Comparison of ENCODE assay signal across 9 mouse cellular contexts in genomic region chr16:33891099-33891498, GRCm38 (mm10).
DNase-seq lines count a peak whose midpoint lies in the region; ATAC-seq and TF ChIP-seq lines count a peak whose summit lies in the region.
"Had no signal": no experiment of that assay in that cellular context is flagged by ENCODE, and none has a peak within 500 bp of the region (broad histone marks: within the 10 kb centered on the region; RNA-seq: fewer than 3 reads in every experiment).

No protein-coding gene starts in this region.

- H3K9ac ChIP-seq in liver, adult 2 months (ENCODE audit: low read depth, low read length): no peak overlapping the region
- H3K9ac ChIP-seq in liver, embryonic 11.5 days (ENCODE audit: low read depth, low read length): no peak overlapping the region
- no peak overlapping the region for H3K9ac ChIP-seq in neural tube, embryonic 13.5 days
- no peak overlapping the region for H3K9ac ChIP-seq in midbrain, embryonic 14.5 days (replicated peaks; ENCODE audit: low read length)
- no peak overlapping the region for H3K9ac ChIP-seq in forebrain, embryonic 11.5 days (ENCODE audit: low read length)

- TF ChIP-seq POLR2A in liver, adult 2 months (IDR thresholded peaks at IDR 0.05; ENCODE audit: extremely low read depth, insufficient read depth, low read length): no peak
- TF ChIP-seq POLR2A in bone marrow macrophage, adult 2 months (IDR thresholded peaks at IDR 0.05; ENCODE audit: borderline replicate concordance, low read depth, low read length): no peak
- TF ChIP-seq POLR2A in kidney, adult 2 months (IDR thresholded peaks at IDR 0.05; ENCODE audit: low read depth, low read length): no peak

- peaks cover 41% of the 10 kb centered on the region for H3K4me1 ChIP-seq in liver, adult 2 months (ENCODE audit: control insufficient read depth, insufficient read depth, low read length)
- peaks cover 21% of the 10 kb centered on the region for H3K4me1 ChIP-seq in liver, embryonic 11.5 days (replicated peaks; ENCODE audit: control insufficient read depth, insufficient read depth, low read length)
- peaks cover 55% of the 10 kb centered on the region for H3K4me1 ChIP-seq in bone marrow macrophage, adult 2 months (ENCODE audit: control insufficient read depth, insufficient read depth, low read length)
- H3K4me1 ChIP-seq in kidney, adult 2 months (ENCODE audit: control insufficient read depth, insufficient read depth, low read length): peaks cover 46% of the 10 kb centered on the region
- peaks cover 29% of the 10 kb centered on the region for H3K4me1 ChIP-seq in neural tube, embryonic 13.5 days (replicated peaks)
- no peaks in the 10 kb centered on the region for H3K4me1 ChIP-seq in midbrain, embryonic 14.5 days (ENCODE audit: control insufficient read depth, insufficient read depth, low read length)
- peaks cover 4% of the 10 kb centered on the region; the same call in 1 of the 2 replicates for H3K4me1 ChIP-seq in forebrain, embryonic 11.5 days (replicated peaks; ENCODE audit: control insufficient read depth, insufficient read depth, low read length)

- peak; percentile 82 for DNase-seq in liver, adult 2 months (ENCODE audit: extremely low read depth, low read depth, low spot score)
- DNase-seq in liver, embryonic 11.5 days (ENCODE audit: low spot score): no peak
- DNase-seq in kidney, adult 2 months: peak; percentile 64
- DNase-seq in midbrain, embryonic 14.5 days: no peak
- DNase-seq in forebrain, embryonic 11.5 days (ENCODE audit: low spot score): no peak

- WGBS in liver, adult 2 months: 18% methylated on average over 8 of the region's 8 CpGs
- WGBS in liver, embryonic 11.5 days: 75% methylated on average over 8 of the region's 8 CpGs
- 30% methylated on average over 8 of the region's 8 CpGs for WGBS in kidney, adult 2 months
- WGBS in neural tube, embryonic 13.5 days: 75% methylated on average over 8 of the region's 8 CpGs
- WGBS in midbrain, embryonic 14.5 days: 64% methylated on average over 8 of the region's 8 CpGs
- WGBS in forebrain, embryonic 11.5 days: 76% methylated on average over 8 of the region's 8 CpGs

- H3K9me3 ChIP-seq in liver, embryonic 11.5 days (ENCODE audit: control insufficient read depth, low read length): no peaks in the 10 kb centered on the region
- no peaks in the 10 kb centered on the region for H3K9me3 ChIP-seq in neural tube, embryonic 13.5 days
- no peaks in the 10 kb centered on the region for H3K9me3 ChIP-seq in midbrain, embryonic 14.5 days (ENCODE audit: control insufficient read depth, low read length)
- no peaks in the 10 kb centered on the region for H3K9me3 ChIP-seq in forebrain, embryonic 11.5 days (ENCODE audit: control insufficient read depth, low read length)

- TF ChIP-seq CTCF in liver, adult 2 months (IDR thresholded peaks at IDR 0.05; ENCODE audit: low read depth, low read length): no peak
- no peak for TF ChIP-seq CTCF in bone marrow macrophage, adult 2 months (IDR thresholded peaks at IDR 0.05; ENCODE audit: low read depth, low read length)
- TF ChIP-seq CTCF in kidney, adult 2 months (conservative IDR thresholded peaks at IDR 0.05; ENCODE audit: insufficient read depth, insufficient read length, low read depth, low read length): no peak

- no peaks in the 10 kb centered on the region for H3K36me3 ChIP-seq in liver, adult 2 months (ENCODE audit: control insufficient read depth, insufficient read depth, low read length)
- H3K36me3 ChIP-seq in liver, embryonic 11.5 days (ENCODE audit: control insufficient read depth, insufficient read depth, low read length): no peaks in the 10 kb centered on the region
- H3K36me3 ChIP-seq in kidney, adult 2 months (ENCODE audit: control insufficient read depth, insufficient read depth, low read length): no peaks in the 10 kb centered on the region
- no peaks in the 10 kb centered on the region for H3K36me3 ChIP-seq in neural tube, embryonic 13.5 days
- no peaks in the 10 kb centered on the region for H3K36me3 ChIP-seq in midbrain, embryonic 14.5 days (ENCODE audit: control insufficient read depth, insufficient read depth, low read length)
- H3K36me3 ChIP-seq in forebrain, embryonic 11.5 days (ENCODE audit: control insufficient read depth, insufficient read depth, low read length): no peaks in the 10 kb centered on the region

- H3K4me2 ChIP-seq in liver, embryonic 11.5 days: no peak overlapping the region
- H3K4me2 ChIP-seq in neural tube, embryonic 13.5 days: no peak overlapping the region
- no peak overlapping the region for H3K4me2 ChIP-seq in midbrain, embryonic 14.5 days (ENCODE audit: low read length)
- no peak overlapping the region for H3K4me2 ChIP-seq in forebrain, embryonic 11.5 days (ENCODE audit: low read depth, low read length, severe bottlenecking)

- H3K27ac ChIP-seq in liver, adult 2 months (replicated peaks; ENCODE audit: insufficient read depth, low read depth, low read length): peak overlapping the region; percentile 13
- no peak overlapping the region for H3K27ac ChIP-seq in liver, embryonic 11.5 days (ENCODE audit: low read depth, low read length)
- H3K27ac ChIP-seq in bone marrow macrophage, adult 2 months (ENCODE audit: insufficient read depth, low read depth, low read length): peak overlapping the region; percentile 63
- peak overlapping the region; percentile 99 for H3K27ac ChIP-seq in kidney, adult 2 months (ENCODE audit: insufficient read depth, low read depth, low read length)
- no peak overlapping the region for H3K27ac ChIP-seq in neural tube, embryonic 13.5 days (replicated peaks)
- H3K27ac ChIP-seq in midbrain, embryonic 14.5 days (replicated peaks; ENCODE audit: low read depth, low read length): no peak overlapping the region
- H3K27ac ChIP-seq in forebrain, embryonic 11.5 days (ENCODE audit: low read depth, low read length): no peak overlapping the region

- no peak for ATAC-seq in liver, embryonic 11.5 days (replicated peaks; ENCODE audit: low FRiP score)
- peak; percentile 20; the same call in 1 of the 2 replicates for ATAC-seq in neural tube, embryonic 13.5 days (ENCODE audit: low read depth)
- ATAC-seq in CD4-positive, CD25-positive, alpha-beta regulatory T cell, adult 4 months: no peak
- no peak for ATAC-seq in midbrain, embryonic 14.5 days (ENCODE audit: low FRiP score, low TSS enrichment)
- no peak for ATAC-seq in forebrain, embryonic 11.5 days (replicated peaks; ENCODE audit: low FRiP score)

- H3K27me3 ChIP-seq in liver, adult 2 months (ENCODE audit: control insufficient read depth, insufficient read depth, low read length): no peaks in the 10 kb centered on the region
- no peaks in the 10 kb centered on the region for H3K27me3 ChIP-seq in liver, embryonic 11.5 days (replicated peaks; ENCODE audit: control insufficient read depth, insufficient read depth, low read length)
- no peaks in the 10 kb centered on the region for H3K27me3 ChIP-seq in kidney, adult 2 months (replicated peaks; ENCODE audit: control insufficient read depth, insufficient read depth, low read length)
- no peaks in the 10 kb centered on the region for H3K27me3 ChIP-seq in neural tube, embryonic 13.5 days
- H3K27me3 ChIP-seq in midbrain, embryonic 14.5 days (ENCODE audit: control insufficient read depth, insufficient read depth, low read length): no peaks in the 10 kb centered on the region
- H3K27me3 ChIP-seq in forebrain, embryonic 11.5 days (ENCODE audit: control insufficient read depth, insufficient read depth, low read length): no peaks in the 10 kb centered on the region

- H3K79me2 ChIP-seq in liver, adult 2 months (ENCODE audit: control insufficient read depth, insufficient read depth, low read length): peaks cover 6% of the 10 kb centered on the region; the same call in 1 of the 2 replicates

- H3K4me3 ChIP-seq in liver, adult 2 months (ENCODE audit: insufficient read depth, low read depth, low read length): no peak overlapping the region
- no peak overlapping the region for H3K4me3 ChIP-seq in liver, embryonic 11.5 days (ENCODE audit: low read depth, low read length)
- no peak overlapping the region for H3K4me3 ChIP-seq in bone marrow macrophage, adult 2 months (ENCODE audit: insufficient read depth, low read length)
- no peak overlapping the region for H3K4me3 ChIP-seq in kidney, adult 2 months (ENCODE audit: insufficient read depth, low read depth, low read length)
- no peak overlapping the region for H3K4me3 ChIP-seq in neural tube, embryonic 13.5 days
- no peak overlapping the region for H3K4me3 ChIP-seq in midbrain, embryonic 14.5 days (replicated peaks; ENCODE audit: low read depth, low read length)
- H3K4me3 ChIP-seq in forebrain, embryonic 11.5 days (ENCODE audit: low read depth, low read length): no peak overlapping the region
- H3K4me3 ChIP-seq: erythroblast, embryonic 14.5 days had no signal

Comparison
In these comparisons a context has a peak if more than half of its experiments do, and no peak if none do; other contexts are left out.
1. DNase-seq: peak in liver, adult 2 months (single experiment) and kidney, adult 2 months (single experiment); none in liver, embryonic 11.5 days (single experiment), midbrain, embryonic 14.5 days (single experiment) and forebrain, embryonic 11.5 days (single experiment).
2. H3K27ac ChIP-seq: peak in liver, adult 2 months (single experiment), bone marrow macrophage, adult 2 months (single experiment) and kidney, adult 2 months (single experiment); none in liver, embryonic 11.5 days (single experiment), neural tube, embryonic 13.5 days (single experiment), midbrain, embryonic 14.5 days (single experiment) and forebrain, embryonic 11.5 days (single experiment).